11 mouse cellular contexts compared by ENCODE assay signal in the genomic region with DNA sequence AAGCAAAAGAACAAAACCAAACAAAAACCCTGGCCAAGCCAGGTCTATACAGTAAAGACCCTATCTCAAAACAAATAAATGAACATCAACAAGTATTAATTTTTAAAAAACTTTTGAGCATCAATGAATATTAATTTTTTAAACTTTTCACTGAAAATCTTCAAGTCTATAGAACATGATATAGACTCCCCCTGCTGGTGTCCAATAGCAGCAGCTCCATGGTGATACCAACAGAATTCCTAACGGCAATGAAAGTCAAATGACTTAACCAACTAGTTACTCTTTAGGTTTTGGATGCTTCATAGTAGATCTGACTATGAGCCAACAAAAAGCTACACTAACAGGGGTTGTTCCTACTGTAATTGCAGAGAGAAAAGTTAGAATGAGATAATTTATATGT. TPM values are rescaled to one million over a fixed set of nuclear protein-coding genes. Genes with fewer than 3 reads are reported as not detected.
A peak's percentile ranks its signal among the peaks of the same experiment; 100 is the strongest.
DNase-seq lines count a peak whose midpoint lies in the region; ATAC-seq lines count a peak whose summit lies in the region.
"Had no signal": no experiment of that assay in that cellular context is flagged by ENCODE, and none has a peak within 500 bp of the region (broad histone marks: within the 10 kb centered on the region; RNA-seq: fewer than 3 reads in every experiment).

No protein-coding gene starts in this region.

- 24% methylated on average over 1 of the region's 1 CpGs for WGBS in intestine, embryonic 14.5 days
- WGBS in intestine, embryonic 16.5 days: 20% methylated on average over 1 of the region's 1 CpGs
- WGBS in midbrain, embryonic 14.5 days: 6% methylated on average over 1 of the region's 1 CpGs
- WGBS in midbrain, embryonic 13.5 days: 25% methylated on average over 1 of the region's 1 CpGs
- 17% methylated on average over 1 of the region's 1 CpGs for WGBS in midbrain, embryonic 16.5 days

- peak; percentile 33 for DNase-seq in intestine, embryonic 14.5 days (ENCODE audit: low spot score)
- DNase-seq in midbrain, embryonic 14.5 days: peak; percentile 76
- DNase-seq in adipocyte (ENCODE audit: low spot score): peak; percentile 48
- DNase-seq in retina, postnatal 1 day: peak; percentile 30
- no peak for DNase-seq in urinary bladder, postnatal 25 days (ENCODE audit: low spot score)
- DNase-seq: cerebellum, adult 11-12 months had no signal

- no peaks in the 10 kb centered on the region for H3K27me3 ChIP-seq in intestine, embryonic 14.5 days (replicated peaks; ENCODE audit: control insufficient read depth, insufficient read depth, low read length)
- H3K27me3 ChIP-seq in intestine, embryonic 16.5 days (replicated peaks; ENCODE audit: control insufficient read depth, insufficient read depth, low read length): no peaks in the 10 kb centered on the region
- H3K27me3 ChIP-seq in midbrain, embryonic 14.5 days (ENCODE audit: control insufficient read depth, insufficient read depth, low read length): no peaks in the 10 kb centered on the region
- H3K27me3 ChIP-seq in midbrain, embryonic 13.5 days: no peaks in the 10 kb centered on the region
- no peaks in the 10 kb centered on the region for H3K27me3 ChIP-seq in midbrain, embryonic 16.5 days (ENCODE audit: control insufficient read depth, insufficient read depth, low read depth, low read length)
- H3K27me3 ChIP-seq: lung, embryonic 15.5 days had no signal

- H3K9me3 ChIP-seq in intestine, embryonic 14.5 days (ENCODE audit: control insufficient read depth, low read length): no peaks in the 10 kb centered on the region
- H3K9me3 ChIP-seq in intestine, embryonic 16.5 days (ENCODE audit: control insufficient read depth, low read length): no peaks in the 10 kb centered on the region
- H3K9me3 ChIP-seq in midbrain, embryonic 14.5 days (ENCODE audit: control insufficient read depth, low read length): no peaks in the 10 kb centered on the region
- no peaks in the 10 kb centered on the region for H3K9me3 ChIP-seq in midbrain, embryonic 13.5 days
- H3K9me3 ChIP-seq in midbrain, embryonic 16.5 days (replicated peaks; ENCODE audit: control insufficient read depth, low read length, poor library complexity, severe bottlenecking): no peaks in the 10 kb centered on the region
- H3K9me3 ChIP-seq: lung, embryonic 15.5 days had no signal

- H3K4me2 ChIP-seq in intestine, embryonic 14.5 days (ENCODE audit: low read length): no peak overlapping the region
- no peak overlapping the region for H3K4me2 ChIP-seq in intestine, embryonic 16.5 days (ENCODE audit: low read depth, low read length)
- no peak overlapping the region for H3K4me2 ChIP-seq in midbrain, embryonic 14.5 days (ENCODE audit: low read length)
- no peak overlapping the region for H3K4me2 ChIP-seq in midbrain, embryonic 13.5 days (replicated peaks)
- H3K4me2 ChIP-seq in midbrain, embryonic 16.5 days (ENCODE audit: low read length): no peak overlapping the region
- H3K4me2 ChIP-seq: heart, embryonic 11.5 days; lung, embryonic 15.5 days had no signal

- H3K4me3 ChIP-seq in intestine, embryonic 14.5 days (ENCODE audit: low read depth, low read length): no peak overlapping the region
- H3K4me3 ChIP-seq in intestine, embryonic 16.5 days (ENCODE audit: low read length): no peak overlapping the region
- no peak overlapping the region for H3K4me3 ChIP-seq in midbrain, embryonic 14.5 days (replicated peaks; ENCODE audit: low read depth, low read length)
- H3K4me3 ChIP-seq in midbrain, embryonic 13.5 days (replicated peaks): no peak overlapping the region
- H3K4me3 ChIP-seq in midbrain, embryonic 16.5 days (ENCODE audit: low read depth, low read length): no peak overlapping the region
- H3K4me3 ChIP-seq: lung, embryonic 15.5 days had no signal

- H3K36me3 ChIP-seq in intestine, embryonic 14.5 days (ENCODE audit: control insufficient read depth, insufficient read depth, low read length): peaks cover 5% of the 10 kb centered on the region; the same call in 1 of the 2 replicates
- H3K36me3 ChIP-seq in intestine, embryonic 16.5 days (ENCODE audit: control insufficient read depth, insufficient read depth, low read length): no peaks in the 10 kb centered on the region
- 0 out of 2 replicates have a peak, but pooled peaks cover 6% of the 10 kb centered on the region for H3K36me3 ChIP-seq in midbrain, embryonic 14.5 days (ENCODE audit: control insufficient read depth, insufficient read depth, low read length)
- no peaks in the 10 kb centered on the region; the same call in 1 of the 2 replicates for H3K36me3 ChIP-seq in midbrain, embryonic 13.5 days
- no peaks in the 10 kb centered on the region for H3K36me3 ChIP-seq in midbrain, embryonic 16.5 days (ENCODE audit: control insufficient read depth, insufficient read depth, low read length)

- H3K4me1 ChIP-seq in intestine, embryonic 14.5 days (replicated peaks; ENCODE audit: control insufficient read depth, insufficient read depth, low read length): no peaks in the 10 kb centered on the region
- no peaks in the 10 kb centered on the region for H3K4me1 ChIP-seq in intestine, embryonic 16.5 days (ENCODE audit: control insufficient read depth, insufficient read depth, low read length)
- H3K4me1 ChIP-seq in midbrain, embryonic 14.5 days (ENCODE audit: control insufficient read depth, insufficient read depth, low read length): peaks cover 5% of the 10 kb centered on the region
- peaks cover 13% of the 10 kb centered on the region for H3K4me1 ChIP-seq in midbrain, embryonic 13.5 days (replicated peaks)
- peaks cover 11% of the 10 kb centered on the region for H3K4me1 ChIP-seq in midbrain, embryonic 16.5 days (ENCODE audit: control insufficient read depth, insufficient read depth, low read length)

- H3K27ac ChIP-seq in intestine, embryonic 14.5 days (ENCODE audit: low read depth): no peak overlapping the region
- H3K27ac ChIP-seq in intestine, embryonic 16.5 days (ENCODE audit: low read length): no peak overlapping the region
- H3K27ac ChIP-seq in midbrain, embryonic 14.5 days (replicated peaks; ENCODE audit: low read depth, low read length): no peak overlapping the region
- no peak overlapping the region for H3K27ac ChIP-seq in midbrain, embryonic 13.5 days
- H3K27ac ChIP-seq in midbrain, embryonic 16.5 days (ENCODE audit: low read length): no peak overlapping the region
- H3K27ac ChIP-seq: lung, embryonic 15.5 days had no signal

- no peak for ATAC-seq in intestine, embryonic 14.5 days (replicated peaks; ENCODE audit: low FRiP score, low TSS enrichment, low read depth)
- no peak for ATAC-seq in intestine, embryonic 16.5 days
- ATAC-seq in midbrain, embryonic 14.5 days (ENCODE audit: low FRiP score, low TSS enrichment): no peak
- ATAC-seq in midbrain, embryonic 13.5 days: no peak
- ATAC-seq in midbrain, embryonic 16.5 days: no peak

- no peak overlapping the region for H3K9ac ChIP-seq in intestine, embryonic 14.5 days (ENCODE audit: low read length)
- H3K9ac ChIP-seq in intestine, embryonic 16.5 days (ENCODE audit: low read depth, low read length): no peak overlapping the region
- H3K9ac ChIP-seq in midbrain, embryonic 14.5 days (replicated peaks; ENCODE audit: low read length): no peak overlapping the region
- H3K9ac ChIP-seq in midbrain, embryonic 13.5 days (replicated peaks): no peak overlapping the region
- H3K9ac ChIP-seq in midbrain, embryonic 16.5 days (ENCODE audit: low read depth, low read length): no peak overlapping the region
- H3K9ac ChIP-seq: lung, embryonic 15.5 days had no signal

RNA-seq across cellular contexts. Expression of a gene that starts 20.8 kb away (rescaled TPM):
- 55.1 and 56.1 TPM in 2 replicates for polyA plus RNA-seq in intestine, embryonic 14.5 days (2014; fragmentation: Nextera tagmentation; extraction: Ambion mirVana)
- 33.3 and 37.6 TPM in 2 replicates for polyA plus RNA-seq in intestine, embryonic 16.5 days (2015; fragmentation: Nextera tagmentation; extraction: Ambion mirVana)
- 55.7 and 64.6 TPM in 2 replicates for polyA plus RNA-seq in midbrain, embryonic 14.5 days (2014; fragmentation: Nextera tagmentation; extraction: Ambion mirVana)
- polyA plus RNA-seq in midbrain, embryonic 13.5 days (2015; fragmentation: Nextera tagmentation; extraction: Ambion mirVana): 80.1 and 82.0 TPM in 2 replicates
- 54.3 and 59.0 TPM in 2 replicates for polyA plus RNA-seq in midbrain, embryonic 16.5 days (2015; fragmentation: Nextera tagmentation; extraction: Ambion mirVana)

RNA-seq across cellular contexts. Expression of a gene that starts 25.1 kb away (rescaled TPM):
- polyA plus RNA-seq in intestine, embryonic 14.5 days (2014; fragmentation: Nextera tagmentation; extraction: Ambion mirVana): 6.0 and 6.8 TPM in 2 replicates
- 4.3 and 5.2 TPM in 2 replicates for polyA plus RNA-seq in intestine, embryonic 16.5 days (2015; fragmentation: Nextera tagmentation; extraction: Ambion mirVana)
- 22.7 and 23.4 TPM in 2 replicates for polyA plus RNA-seq in midbrain, embryonic 14.5 days (2014; fragmentation: Nextera tagmentation; extraction: Ambion mirVana)
- polyA plus RNA-seq in midbrain, embryonic 13.5 days (2015; fragmentation: Nextera tagmentation; extraction: Ambion mirVana): 13.7 and 14.3 TPM in 2 replicates
- polyA plus RNA-seq in midbrain, embryonic 16.5 days (2015; fragmentation: Nextera tagmentation; extraction: Ambion mirVana): 17.0 and 17.7 TPM in 2 replicates
